Mouse (Mus musculus) forebrain, embryonic 12.5 days (tissue): ENCODE data around the gene Zbtb12. TPM values are rescaled to one million over a fixed set of nuclear protein-coding genes. Genes with fewer than 3 reads are reported as not detected.
A peak's percentile ranks its signal among the peaks of the same experiment; 100 is the strongest.

Experiments
- ATAC-seq: fragments of 200-750 bp; cut with Nextera tagmentation; 2 replicates; pipeline ENCODE4 v1.8.0; 2017; ENCODE audit warnings: moderate TSS enrichment; ENCODE audit not compliant: low FRiP score
- H3K27ac ChIP-seq: fragments of 300-500 bp; sonication (generic); 2 replicates; pipeline ENCODE4 v1.5.1; 2016; ENCODE audit warnings: mild to moderate bottlenecking
- H3K27me3 ChIP-seq: fragments of 300-500 bp; sonication (generic); 2 replicates; pipeline ENCODE4 v1.6.1; 2016; ENCODE audit warnings: mild to moderate bottlenecking
- H3K36me3 ChIP-seq: fragments of 300-500 bp; sonication (generic); replicated peaks from 2 replicates; pipeline ENCODE4 v1.6.1; 2016; ENCODE audit warnings: mild to moderate bottlenecking
- H3K4me1 ChIP-seq: fragments of 300-500 bp; sonication (generic); 2 replicates; pipeline ENCODE4 v1.6.1; 2016
- H3K4me2 ChIP-seq: fragments of 300-500 bp; sonication (generic); 2 replicates; pipeline ENCODE4 v1.6.1; 2016; ENCODE audit warnings: mild to moderate bottlenecking, moderate library complexity
- H3K4me3 ChIP-seq: fragments of 300-500 bp; sonication (generic); replicated peaks from 2 replicates; pipeline ENCODE4 v1.5.1; 2016; ENCODE audit warnings: mild to moderate bottlenecking
- H3K9ac ChIP-seq: fragments of 300-500 bp; sonication (generic); 2 replicates; pipeline ENCODE4 v1.6.1; 2016; ENCODE audit warnings: mild to moderate bottlenecking
- H3K9me3 ChIP-seq: fragments of 300-500 bp; sonication (generic); 2 replicates; pipeline ENCODE4 v1.6.1; 2016
- WGBS: fragments of 180-500 bp; shearing (Covaris S2); methylation state at CpG from one replicate; pipeline ENCODE4 v1.1.7; 2016; 5-methylcytosine and 5-hydroxymethylcytosine counted together
- polyA plus RNA-seq: library from polyadenylated mRNA; unstranded; fragments of >200 nt; fragmentation: Nextera tagmentation; extraction: Ambion mirVana; gene quantifications from 2 replicates; pipeline ENCODE4 v1.2.1, GENCODE M21; 2016

Gene Zbtb12
- polyA plus RNA-seq, 1 experiment from 2014 or later: 9.2 TPM

DNA sequence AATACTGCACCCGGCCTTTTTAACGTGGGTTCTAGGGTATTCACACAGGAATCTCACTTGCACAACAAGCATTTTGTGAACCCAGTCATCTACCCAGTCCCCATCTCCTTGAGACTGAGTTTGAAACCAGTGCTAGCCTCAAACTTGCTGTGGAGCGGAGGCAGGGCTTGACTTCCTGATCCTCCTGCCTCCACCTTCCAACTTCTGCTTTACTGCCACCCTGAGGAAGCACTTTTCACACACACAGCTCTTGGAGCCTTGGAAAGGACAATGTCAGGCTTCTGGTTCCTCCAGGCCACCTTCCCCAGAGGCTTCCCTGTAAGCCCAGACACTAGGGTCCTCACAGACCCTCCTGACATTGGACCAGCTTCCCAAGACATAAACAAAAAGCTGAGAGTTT, 4.0 kb downstream of the Zbtb12 start:
- WGBS: 70% methylated on average over 3 of the region's 3 CpGs
- H3K4me1 ChIP-seq: 0 out of 2 replicates have a peak, but pooled peaks cover 6% of the 10 kb centered on the region
- H3K4me2 ChIP-seq: no peak overlapping the region
- peaks cover 10% of the 10 kb centered on the region for H3K27me3 ChIP-seq
- no peak overlapping the region for H3K4me3 ChIP-seq
- no peak overlapping the region for H3K9ac ChIP-seq
- no peaks in the 10 kb centered on the region for H3K9me3 ChIP-seq
- no peak for ATAC-seq
- no peaks in the 10 kb centered on the region for H3K36me3 ChIP-seq
- H3K27ac ChIP-seq: no peak overlapping the region

DNA sequence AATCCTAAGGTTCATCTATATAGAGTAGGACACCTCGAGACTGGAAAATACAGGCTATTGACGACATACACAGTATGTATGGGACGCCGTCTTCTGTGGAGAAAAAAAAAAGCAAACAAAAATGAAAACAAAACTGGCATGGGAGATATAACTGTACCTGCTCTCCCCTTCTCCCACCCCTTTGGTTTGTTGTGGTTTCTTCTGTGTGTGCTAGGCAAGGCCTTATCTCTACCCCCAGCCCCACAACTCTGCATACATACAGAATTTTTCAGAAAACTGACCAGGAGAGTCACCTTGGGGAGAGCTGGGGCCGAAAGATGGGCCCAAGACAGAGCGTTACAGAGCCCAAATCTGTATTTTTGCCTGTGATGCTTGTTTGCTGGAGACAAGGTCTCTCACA, 5.4 kb downstream of the Zbtb12 start:
- no peaks in the 10 kb centered on the region for H3K9me3 ChIP-seq
- no peak overlapping the region for H3K4me2 ChIP-seq
- no peaks in the 10 kb centered on the region for H3K36me3 ChIP-seq
- H3K4me3 ChIP-seq: no peak overlapping the region
- 0 out of 2 replicates have a peak, but pooled peaks cover 6% of the 10 kb centered on the region for H3K4me1 ChIP-seq
- ATAC-seq: no peak
- no peak overlapping the region for H3K9ac ChIP-seq
- peaks cover 10% of the 10 kb centered on the region for H3K27me3 ChIP-seq
- 87% methylated on average over 6 of the region's 6 CpGs for WGBS
- no peak overlapping the region for H3K27ac ChIP-seq

DNA sequence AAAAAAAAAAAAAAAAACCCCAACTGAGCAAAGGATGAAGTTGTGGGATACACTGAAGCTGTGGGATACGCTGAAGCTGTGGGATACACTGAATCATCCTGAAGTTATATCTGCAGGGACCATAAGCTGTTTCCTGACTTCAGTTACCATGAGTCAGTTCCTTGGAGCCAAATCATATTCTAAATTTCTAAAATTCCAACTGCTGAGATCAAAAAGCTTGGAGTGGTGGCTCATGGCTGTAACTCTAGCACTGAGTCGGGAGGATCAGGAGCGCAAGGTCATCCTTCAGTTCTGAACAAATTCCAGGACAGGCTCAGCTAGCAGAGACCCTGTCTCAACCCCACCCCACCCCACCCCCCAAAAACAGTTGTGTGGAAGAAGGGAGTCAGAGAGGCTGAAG, 6.3 kb downstream of the Zbtb12 start:
- Histone ChIP-seq H3K4me2 (no peak overlapping the region), H3K27me3 (peaks cover 10% of the 10 kb centered on the region), H3K27ac (no peak overlapping the region), H3K9me3 (no peaks in the 10 kb centered on the region), H3K4me3 (no peak overlapping the region), H3K36me3 (no peaks in the 10 kb centered on the region), H3K4me1 (0 out of 2 replicates have a peak, but pooled peaks cover 6% of the 10 kb centered on the region), H3K9ac (no peak overlapping the region)
- 94% methylated on average over 3 of the region's 3 CpGs for WGBS
- no peak for ATAC-seq

DNA sequence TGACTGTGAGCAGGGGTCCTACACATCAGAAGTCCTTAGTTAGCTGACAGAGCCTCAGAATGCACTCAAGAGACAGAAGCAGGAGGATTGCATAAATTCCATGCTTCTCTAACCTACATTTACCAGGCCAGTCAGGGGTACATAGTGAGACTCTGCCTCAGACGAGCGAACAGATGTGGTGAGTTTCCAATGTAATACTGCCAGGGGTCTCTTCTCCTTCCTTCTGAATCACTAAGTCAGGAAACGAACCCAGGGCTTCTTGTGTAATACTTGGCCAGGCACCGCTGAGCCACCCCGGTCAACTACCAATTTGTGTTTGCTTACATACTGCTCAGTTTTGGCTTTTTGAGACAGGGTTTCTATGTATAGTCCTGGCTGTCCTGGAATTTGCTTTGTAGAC, 8.7 kb downstream of the Zbtb12 start:
- H3K9me3 ChIP-seq: no peaks in the 10 kb centered on the region
- H3K4me2 ChIP-seq: no peak overlapping the region
- H3K27ac ChIP-seq: no peak overlapping the region
- no peaks in the 10 kb centered on the region for H3K4me1 ChIP-seq
- H3K4me3 ChIP-seq: no peak overlapping the region
- no peak for ATAC-seq
- H3K9ac ChIP-seq: no peak overlapping the region
- no peaks in the 10 kb centered on the region for H3K27me3 ChIP-seq
- WGBS: 92% methylated on average over 5 of the region's 5 CpGs
- H3K36me3 ChIP-seq: no peaks in the 10 kb centered on the region

DNA sequence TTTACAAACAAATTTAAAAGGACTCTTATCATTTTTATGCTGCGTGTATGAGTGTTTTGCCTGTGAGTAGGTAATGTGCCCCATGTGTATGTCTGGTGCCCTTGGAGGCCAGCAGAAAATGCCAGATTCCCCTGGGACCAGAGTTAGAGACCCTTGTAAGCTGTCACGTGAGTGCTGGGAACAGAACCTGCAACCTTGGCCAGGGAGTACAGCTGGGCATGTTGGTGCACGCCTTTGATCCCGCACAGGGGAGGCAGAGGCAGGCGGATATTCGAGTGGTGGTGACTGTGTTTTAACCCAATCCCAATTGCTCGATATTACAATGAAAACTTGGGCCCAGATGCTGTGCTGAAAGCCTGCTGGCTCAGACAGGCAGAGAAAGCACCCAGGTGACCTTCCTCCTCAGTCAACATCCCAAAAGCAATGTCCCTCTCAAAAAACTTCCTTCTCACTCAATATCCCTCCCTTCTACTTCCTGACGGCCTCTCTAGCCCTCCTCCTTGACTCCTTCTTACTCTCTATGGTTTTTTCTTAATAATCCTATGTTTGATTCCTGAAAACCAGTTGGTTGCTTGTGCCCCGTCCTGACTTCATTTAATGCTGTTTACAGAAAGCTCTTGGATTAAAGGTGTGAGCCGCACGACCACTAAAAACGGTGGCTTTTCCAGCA, 10.9 kb downstream of the Zbtb12 start:
- Histone ChIP-seq H3K9me3 (no peaks in the 10 kb centered on the region), H3K27ac (no peak overlapping the region), H3K4me3 (no peak overlapping the region), H3K4me2 (no peak overlapping the region), H3K27me3 (no peaks in the 10 kb centered on the region), H3K9ac (no peak overlapping the region), H3K4me1 (peaks cover 9% of the 10 kb centered on the region), H3K36me3 (no peaks in the 10 kb centered on the region)
- WGBS: 88% methylated on average over 12 of the region's 12 CpGs
- ATAC-seq: no peak

DNA sequence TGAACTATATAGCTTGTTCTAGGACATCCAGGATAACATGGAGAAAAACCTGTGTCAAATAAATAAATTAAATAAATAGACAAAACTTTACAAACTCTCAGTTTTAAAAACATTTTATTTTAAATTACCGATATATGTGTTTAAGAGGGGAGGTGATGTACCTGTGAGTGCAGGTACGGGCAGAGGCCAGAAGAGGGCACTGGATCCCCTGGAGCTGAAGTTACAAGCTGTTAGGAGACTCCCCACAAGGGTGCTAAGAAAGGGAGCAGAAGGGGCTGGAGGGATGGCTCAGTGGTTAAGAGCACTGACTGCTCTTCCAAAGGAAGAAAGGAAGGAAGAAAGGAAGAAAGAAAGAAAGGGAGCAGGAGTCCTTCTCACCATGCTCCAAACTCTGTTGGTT, 12.1 kb downstream of the Zbtb12 start:
- no peak overlapping the region for H3K4me2 ChIP-seq
- WGBS: 92% methylated on average over 2 of the region's 2 CpGs
- peaks cover 9% of the 10 kb centered on the region for H3K36me3 ChIP-seq
- no peak for ATAC-seq
- peaks cover 21% of the 10 kb centered on the region for H3K4me1 ChIP-seq
- no peaks in the 10 kb centered on the region for H3K9me3 ChIP-seq
- no peak overlapping the region for H3K9ac ChIP-seq
- H3K27ac ChIP-seq: no peak overlapping the region
- H3K4me3 ChIP-seq: no peak overlapping the region
- H3K27me3 ChIP-seq: no peaks in the 10 kb centered on the region

DNA sequence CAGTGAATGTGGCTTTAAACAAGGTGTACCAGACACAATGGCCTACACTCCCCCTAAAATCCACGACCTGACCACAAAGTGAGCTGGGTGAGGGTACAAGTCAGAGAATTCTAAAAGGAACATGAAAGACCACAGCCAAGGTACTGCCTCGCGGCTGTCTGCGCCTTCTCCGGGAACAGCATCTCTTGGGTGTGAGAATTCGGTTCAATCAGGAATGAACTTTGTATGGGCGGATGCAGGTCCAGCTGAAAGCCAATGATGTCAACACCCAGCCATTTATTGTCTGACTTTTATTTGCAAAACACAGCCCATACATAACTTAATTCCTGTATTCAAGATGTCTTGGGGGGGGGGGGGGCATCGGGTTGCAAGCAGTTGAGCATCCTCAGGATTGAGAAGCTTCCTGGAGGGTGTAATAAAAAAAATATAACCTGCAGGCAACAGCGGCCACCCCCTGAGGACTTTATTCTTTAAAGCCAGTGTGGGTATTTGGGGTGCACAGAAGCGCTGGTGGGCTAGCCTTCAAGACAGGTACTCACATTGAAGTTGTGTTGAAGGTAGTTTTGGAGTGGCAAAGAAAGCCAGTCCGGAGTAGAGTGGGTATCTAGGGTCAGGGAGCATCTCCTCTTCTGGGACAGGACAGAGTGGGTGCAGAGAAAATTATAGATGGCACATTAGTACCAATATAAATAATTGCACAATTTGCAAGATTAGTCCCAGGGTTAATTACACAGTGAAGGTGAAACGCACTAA, 14.0 kb downstream of the Zbtb12 start:
- H3K9me3 ChIP-seq: no peaks in the 10 kb centered on the region
- peaks cover 35% of the 10 kb centered on the region for H3K4me1 ChIP-seq
- peak overlapping the region; percentile 86 for H3K4me3 ChIP-seq
- peak; percentile 3 for ATAC-seq
- WGBS: 69% methylated on average over 12 of the region's 12 CpGs
- H3K27me3 ChIP-seq: no peaks in the 10 kb centered on the region
- peak overlapping the region; percentile 98 for H3K4me2 ChIP-seq
- peak overlapping the region; percentile 94 for H3K27ac ChIP-seq
- H3K36me3 ChIP-seq: peaks cover 10% of the 10 kb centered on the region
- H3K9ac ChIP-seq: peak overlapping the region; percentile 98

DNA sequence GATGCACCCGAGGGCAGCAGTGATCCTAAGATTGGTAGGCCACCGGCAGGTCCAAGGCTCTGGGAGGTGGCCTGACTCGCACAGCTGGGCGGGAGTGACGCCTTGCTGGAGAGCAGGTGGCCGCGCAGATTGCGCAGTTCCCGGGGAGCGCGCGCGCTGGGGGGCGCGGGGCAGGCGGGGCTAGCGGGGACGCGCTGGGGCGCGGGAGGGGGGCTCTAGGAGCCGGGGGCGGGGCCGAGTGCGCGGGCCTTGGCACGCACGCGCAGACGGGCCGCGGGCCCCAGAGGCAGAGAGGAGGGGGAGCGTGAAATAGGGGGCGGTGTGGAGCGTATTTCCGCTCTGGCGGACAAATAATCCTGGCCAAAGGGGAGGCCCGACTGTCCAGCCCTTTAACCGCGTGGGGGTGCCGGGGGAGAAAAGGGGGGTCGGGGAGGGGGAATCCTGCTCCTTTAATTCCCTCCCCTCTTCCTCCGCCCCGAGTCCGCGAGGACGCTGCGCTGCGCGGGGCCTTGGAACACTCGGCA, 14.9 kb downstream of the Zbtb12 start:
- peak overlapping the region; percentile 86 for H3K4me3 ChIP-seq
- ATAC-seq: peak; percentile 89
- peaks cover 10% of the 10 kb centered on the region for H3K36me3 ChIP-seq
- 0% methylated on average over 43 of the region's 51 CpGs for WGBS
- no peaks in the 10 kb centered on the region for H3K27me3 ChIP-seq
- H3K27ac ChIP-seq: peak overlapping the region; percentile 94
- peak overlapping the region; percentile 98 for H3K9ac ChIP-seq
- peaks cover 35% of the 10 kb centered on the region for H3K4me1 ChIP-seq
- peak overlapping the region; percentile 98 for H3K4me2 ChIP-seq
- H3K9me3 ChIP-seq: no peaks in the 10 kb centered on the region

DNA sequence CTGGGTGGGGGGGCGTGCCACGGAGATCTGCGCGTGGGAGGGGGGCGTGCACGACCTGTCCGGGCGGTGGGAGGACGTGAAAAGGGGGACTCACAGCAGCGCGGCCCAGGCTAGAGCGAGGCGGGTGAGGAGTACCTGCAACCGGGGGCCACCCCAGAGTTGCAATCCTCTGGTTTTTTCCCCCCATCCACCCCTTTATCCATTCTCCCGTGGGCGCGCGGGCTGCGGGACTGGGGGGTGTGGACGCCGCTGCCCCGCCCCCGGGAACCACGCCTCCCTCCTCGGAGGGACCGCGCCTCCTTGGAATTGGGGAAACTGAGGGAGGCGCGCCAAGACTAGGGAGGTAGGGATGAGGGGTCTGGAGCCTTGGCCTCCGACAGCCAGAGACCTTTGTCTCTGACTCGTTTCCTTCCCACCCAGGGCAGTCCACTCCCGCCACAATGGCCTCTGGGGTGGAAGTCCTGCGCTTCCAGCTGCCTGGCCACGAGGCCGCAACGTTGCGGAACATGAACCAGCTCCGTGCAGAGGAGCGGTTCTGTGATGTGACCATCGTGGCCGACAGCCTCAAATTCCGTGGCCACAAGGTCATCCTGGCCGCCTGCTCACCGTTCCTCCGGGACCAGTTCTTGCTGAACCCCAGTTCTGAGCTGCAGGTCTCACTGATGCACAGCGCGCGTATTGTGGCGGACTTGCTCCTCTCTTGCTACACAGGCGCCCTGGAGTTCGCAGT, 15.7 kb downstream of the Zbtb12 start:
- peak; percentile 24 for ATAC-seq
- H3K27ac ChIP-seq: peak overlapping the region; percentile 94
- 7% methylated on average over 49 of the region's 51 CpGs for WGBS
- H3K4me3 ChIP-seq: peak overlapping the region; percentile 86
- H3K4me1 ChIP-seq: peaks cover 41% of the 10 kb centered on the region
- no peaks in the 10 kb centered on the region for H3K27me3 ChIP-seq
- H3K36me3 ChIP-seq: peaks cover 10% of the 10 kb centered on the region
- H3K9ac ChIP-seq: peak overlapping the region; percentile 98
- H3K9me3 ChIP-seq: no peaks in the 10 kb centered on the region
- H3K4me2 ChIP-seq: peak overlapping the region; percentile 98

DNA sequence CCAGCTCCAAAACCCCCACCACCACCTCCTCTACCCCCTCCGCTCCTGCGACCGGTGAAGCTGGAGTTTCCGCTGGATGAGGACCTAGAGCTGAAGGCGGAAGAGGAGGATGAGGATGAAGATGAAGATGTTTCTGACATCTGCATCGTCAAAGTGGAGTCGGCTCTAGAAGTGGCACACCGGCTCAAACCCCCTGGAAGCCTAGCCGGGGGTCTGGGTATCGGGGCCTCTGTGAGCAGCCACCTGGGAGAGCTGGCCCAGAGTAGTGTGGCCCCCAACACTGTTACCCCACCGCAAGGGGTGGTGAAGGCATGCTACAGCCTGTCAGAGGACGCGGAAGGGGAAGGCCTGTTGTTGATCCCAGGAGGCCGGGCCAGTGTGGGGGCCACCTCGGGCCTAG, 16.4 kb downstream of the Zbtb12 start:
- Histone ChIP-seq H3K27ac (peak overlapping the region; percentile 94), H3K4me3 (peak overlapping the region; percentile 86), H3K4me2 (peak overlapping the region; percentile 98), H3K27me3 (no peaks in the 10 kb centered on the region), H3K9me3 (no peaks in the 10 kb centered on the region), H3K36me3 (peaks cover 11% of the 10 kb centered on the region), H3K9ac (peak overlapping the region; percentile 98), H3K4me1 (peaks cover 47% of the 10 kb centered on the region)
- 95% methylated on average over 15 of the region's 15 CpGs for WGBS
- ATAC-seq: no peak

DNA sequence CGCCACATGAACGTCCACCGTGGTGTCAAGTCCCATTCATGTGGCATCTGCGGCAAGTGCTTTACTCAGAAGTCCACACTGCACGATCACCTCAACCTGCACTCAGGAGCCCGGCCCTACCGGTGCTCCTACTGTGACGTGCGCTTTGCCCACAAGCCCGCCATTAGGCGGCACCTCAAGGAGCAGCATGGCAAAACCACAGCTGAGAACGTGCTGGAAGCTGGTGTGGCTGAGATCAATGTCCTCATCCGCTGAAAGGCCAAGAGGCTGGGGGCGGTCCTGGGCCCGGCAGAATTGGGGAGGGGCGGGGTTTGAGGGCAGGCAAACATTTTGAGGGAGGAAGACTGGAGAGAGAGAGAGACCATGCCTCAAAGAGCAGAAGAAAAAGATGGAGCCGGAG, 17.1 kb downstream of the Zbtb12 start:
- WGBS: 84% methylated on average over 17 of the region's 17 CpGs
- Histone ChIP-seq H3K9ac (peak overlapping the region; percentile 98; the same call in 1 of the 2 replicates), H3K4me1 (peaks cover 49% of the 10 kb centered on the region), H3K36me3 (peaks cover 17% of the 10 kb centered on the region), H3K4me3 (peak overlapping the region; percentile 86), H3K27me3 (no peaks in the 10 kb centered on the region), H3K27ac (peak overlapping the region; percentile 42; the same call in 1 of the 2 replicates), H3K9me3 (no peaks in the 10 kb centered on the region), H3K4me2 (peak overlapping the region; percentile 98)
- ATAC-seq: no peak
